Mouse (Mus musculus) kidney, adult 2 months (tissue): Measurements from ENCODE around the gene Cfap74. TPM values are rescaled to one million over a fixed set of nuclear protein-coding genes. Genes with fewer than 3 reads are reported as not detected.
A peak's percentile ranks its signal among the peaks of the same experiment; 100 is the strongest.

ENCODE experiments used
- DNase-seq: peaks from one replicate; pipeline ENCODE4 v3.0.0; 2021
- H3K27ac ChIP-seq: fragments of 200-500 bp; 2 replicates; pipeline ENCODE4 v1.5.1; 2012; ENCODE audit warnings: low read depth, low read length, control low read depth, inconsistent platforms; ENCODE audit not compliant: insufficient read depth
- H3K27me3 ChIP-seq: fragments of 200-500 bp; replicated peaks from 2 replicates; pipeline ENCODE4 v1.6.1; 2012; ENCODE audit warnings: mild to moderate bottlenecking, moderate library complexity, low read length, inconsistent platforms; ENCODE audit not compliant: control insufficient read depth, insufficient read depth
- H3K36me3 ChIP-seq: fragments of 200-500 bp; 2 replicates; pipeline ENCODE4 v1.6.1; 2012; ENCODE audit warnings: mild to moderate bottlenecking, moderate library complexity, low read length, inconsistent platforms; ENCODE audit not compliant: control insufficient read depth, insufficient read depth
- H3K4me1 ChIP-seq: fragments of 200-500 bp; 2 replicates; pipeline ENCODE4 v1.6.1; 2011; ENCODE audit warnings: low read length; ENCODE audit not compliant: control insufficient read depth, insufficient read depth
- H3K4me3 ChIP-seq: fragments of 200-500 bp; 2 replicates; pipeline ENCODE4 v1.5.1; 2011; ENCODE audit warnings: mild to moderate bottlenecking, low read depth, low read length, control low read depth; ENCODE audit not compliant: insufficient read depth
- CTCF ChIP-seq: fragments of 200-500 bp; conservative IDR thresholded peaks from 2 replicates; pipeline ENCODE4 v1.5.1; 2011; ENCODE audit warnings: low read depth, mild to moderate bottlenecking, control low read depth, low read length, moderate library complexity, mixed read lengths; ENCODE audit not compliant: insufficient read depth, insufficient read length
- POLR2A ChIP-seq: fragments of 200-500 bp; IDR thresholded peaks from one replicate; pipeline ENCODE4 v1.6.1; 2011; ENCODE audit warnings: low read depth, low read length, control low read depth
- WGBS: fragments of 180-500 bp; shearing (Covaris S2); methylation state at CpG from one replicate; pipeline ENCODE4 v1.1.7; 2018; 5-methylcytosine and 5-hydroxymethylcytosine counted together
- polyA plus RNA-seq: library from polyadenylated mRNA; depleted of rRNA; stranded (reverse); fragments of >200 nt; gene quantifications from 2 replicates; pipeline ENCODE4 v1.2.3, GENCODE M21; 2012

The Cfap74 gene
- polyA plus RNA-seq, 1 experiment = 0.27 TPM

- Histone ChIP-seq H3K4me3 (peak overlapping the region; percentile 73), H3K36me3 (no peaks in the 10 kb centered on the region), H3K27me3 (no peaks in the 10 kb centered on the region), H3K27ac (peak overlapping the region; percentile 86), H3K4me1 (peaks cover 25% of the 10 kb centered on the region)
- 29% methylated on average over 5 of the region's 5 CpGs for WGBS
- no peak for DNase-seq
- TF ChIP-seq POLR2A (no peak), CTCF (no peak)
These were observed 81.5 kb downstream of the Cfap74 start for GRCm38 (mm10) chr4:155490456-155490855.

GRCm38 (mm10) chr4:155490990-155491504 is 82.1 kb downstream of the Cfap74 start, which contains the start of gene Gnb1:
Gene Gnb1 (plus strand): TSS chr4:155491361.
- DNase-seq = peak; percentile 95
- no peaks in the 10 kb centered on the region for H3K36me3 ChIP-seq
- no peaks in the 10 kb centered on the region for H3K27me3 ChIP-seq
- TF ChIP-seq POLR2A = no peak
- TF ChIP-seq CTCF = no peak
- H3K4me3 ChIP-seq = peak within 1 kb of the TSS; percentile 73
- H3K4me1 ChIP-seq = peaks cover 25% of the 10 kb centered on the region
- peak within 1 kb of the TSS; percentile 86 for H3K27ac ChIP-seq
- 1% methylated on average over 59 of the region's 60 CpGs for WGBS

GRCm38 (mm10) chr4:155491529-155492130 is 82.6 kb downstream of the Cfap74 start:
- no peak for DNase-seq
- Histone ChIP-seq H3K4me3 (peak overlapping the region; percentile 73), H3K27ac (peak overlapping the region; percentile 34), H3K36me3 (no peaks in the 10 kb centered on the region), H3K4me1 (peaks cover 27% of the 10 kb centered on the region), H3K27me3 (no peaks in the 10 kb centered on the region)
- under 1% methylated on average over 50 of the region's 54 CpGs for WGBS
- TF ChIP-seq POLR2A = no peak
- no peak for TF ChIP-seq CTCF

GRCm38 (mm10) chr4:155492131-155492633 is 83.2 kb downstream of the Cfap74 start:
- under 1% methylated on average over 51 of the region's 51 CpGs for WGBS
- Histone ChIP-seq H3K27me3 (no peaks in the 10 kb centered on the region), H3K4me1 (peaks cover 27% of the 10 kb centered on the region), H3K36me3 (no peaks in the 10 kb centered on the region), H3K4me3 (peak overlapping the region; percentile 73), H3K27ac (peak overlapping the region; percentile 34)
- DNase-seq = peak; percentile 62
- TF ChIP-seq CTCF = no peak
- TF ChIP-seq POLR2A = no peak

DNA sequence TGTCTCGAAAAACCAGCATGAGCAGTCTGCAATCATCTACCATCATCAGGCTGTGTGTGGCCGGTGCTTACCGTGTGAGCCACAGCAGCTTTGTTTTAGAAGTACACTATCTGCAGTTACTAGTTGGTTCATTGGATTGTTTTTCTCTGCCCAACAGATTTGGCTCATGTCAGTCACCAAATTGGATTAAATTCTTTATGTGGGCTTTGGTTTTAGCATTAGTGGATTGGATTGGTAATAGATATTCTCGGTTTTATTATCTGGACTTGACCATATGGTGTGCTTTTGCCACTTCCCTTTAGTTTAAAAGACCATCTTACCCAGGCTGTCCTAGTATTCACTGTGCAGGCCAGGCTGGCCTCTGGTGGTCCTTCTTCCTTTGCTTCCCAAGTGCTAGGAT is 85.9 kb downstream of the Cfap74 start:
- Histone ChIP-seq H3K36me3 (no peaks in the 10 kb centered on the region), H3K27ac (no peak overlapping the region), H3K4me1 (peaks cover 8% of the 10 kb centered on the region; the same call in 1 of the 2 replicates), H3K4me3 (no peak overlapping the region), H3K27me3 (no peaks in the 10 kb centered on the region)
- TF ChIP-seq CTCF (no peak), POLR2A (no peak)
- WGBS = 47% methylated on average over 4 of the region's 4 CpGs
- DNase-seq = no peak

- 60% methylated on average over 3 of the region's 3 CpGs for WGBS
These were observed 89.0 kb downstream of the Cfap74 start for GRCm38 (mm10) chr4:155497963-155498362.

GRCm38 (mm10) chr4:155501126-155501525 is 92.1 kb downstream of the Cfap74 start:
- Histone ChIP-seq H3K27me3 (no peaks in the 10 kb centered on the region), H3K27ac (no peak overlapping the region), H3K36me3 (no peaks in the 10 kb centered on the region), H3K4me3 (no peak overlapping the region), H3K4me1 (peaks cover 10% of the 10 kb centered on the region)
- TF ChIP-seq CTCF (no peak), POLR2A (no peak)
- 51% methylated on average over 2 of the region's 2 CpGs for WGBS
- DNase-seq = no peak

More at GRCm38 (mm10) chr4:155497963-155498362, 89.0 kb downstream of the Cfap74 start:
- Histone ChIP-seq H3K27ac (no peak overlapping the region), H3K27me3 (no peaks in the 10 kb centered on the region), H3K36me3 (no peaks in the 10 kb centered on the region), H3K4me1 (0 out of 2 replicates have a peak, but pooled peaks cover 2% of the 10 kb centered on the region), H3K4me3 (no peak overlapping the region)
- TF ChIP-seq POLR2A (no peak), CTCF (no peak)
- DNase-seq = no peak
